Mouse (Mus musculus) lung, postnatal 25 days (tissue): ENCODE results near the gene B230118H07Rik.

Experiments
- DNase-seq: peaks from one replicate; pipeline ENCODE4 v3.0.0; 2022; ENCODE audit warnings: low spot score

The B230118H07Rik gene

GRCm38 (mm10) chr2:101649114-101649671 lies at the start of gene B230118H07Rik, which contains the start of gene Rag1:
Gene B230118H07Rik (minus strand): TSS chr2:101649532.
Gene Rag1 (minus strand): TSS chr2:101649501.
- no peak for DNase-seq

GRCm38 (mm10) chr2:101695584-101695983 lies 46.3 kb upstream of the B230118H07Rik start:
- no peak for DNase-seq

GRCm38 (mm10) chr2:101693577-101694215 lies 44.4 kb upstream of the B230118H07Rik start:
- peak; percentile 36 for DNase-seq

- no peak for DNase-seq
Observed at GRCm38 (mm10) chr2:101693043-101693442, 43.7 kb upstream of the B230118H07Rik start.

GRCm38 (mm10) chr2:101690252-101690827 lies 41.0 kb upstream of the B230118H07Rik start:
- DNase-seq = peak; percentile 16

GRCm38 (mm10) chr2:101688011-101688410 lies 38.7 kb upstream of the B230118H07Rik start:
- no peak for DNase-seq

- DNase-seq = no peak
Observed at GRCm38 (mm10) chr2:101684421-101684820, 35.1 kb upstream of the B230118H07Rik start.

- DNase-seq = no peak
Observed at GRCm38 (mm10) chr2:101679164-101679784, 29.9 kb upstream of the B230118H07Rik start.

GRCm38 (mm10) chr2:101678236-101679021 lies 29.1 kb upstream of the B230118H07Rik start, which contains the start of gene Traf6:
Gene Traf6 (plus strand): TSS chr2:101678429.
- DNase-seq = peak; percentile 89

- DNase-seq = no peak
Observed at GRCm38 (mm10) chr2:101673547-101673946, 24.2 kb upstream of the B230118H07Rik start.

GRCm38 (mm10) chr2:101668751-101669150 lies 19.4 kb upstream of the B230118H07Rik start:
- DNase-seq = no peak

- DNase-seq = no peak
Observed at GRCm38 (mm10) chr2:101665703-101666092, 16.4 kb upstream of the B230118H07Rik start.

GRCm38 (mm10) chr2:101665058-101665702 lies 15.8 kb upstream of the B230118H07Rik start:
- peak; percentile 79 for DNase-seq

GRCm38 (mm10) chr2:101660536-101660935 lies 11.2 kb upstream of the B230118H07Rik start:
- DNase-seq = no peak

GRCm38 (mm10) chr2:101652921-101653597 lies 3.7 kb upstream of the B230118H07Rik start:
- DNase-seq = peak; percentile 52

- DNase-seq = no peak
Observed at GRCm38 (mm10) chr2:101652204-101652920, 3.0 kb upstream of the B230118H07Rik start.

- no peak for DNase-seq
Observed at GRCm38 (mm10) chr2:101650446-101650845, 1.1 kb upstream of the B230118H07Rik start.

GRCm38 (mm10) chr2:101648361-101648760 lies 971 bp downstream of the B230118H07Rik start:
- DNase-seq = no peak

- no peak for DNase-seq
Observed at GRCm38 (mm10) chr2:101645841-101646240, 3.5 kb downstream of the B230118H07Rik start.

GRCm38 (mm10) chr2:101639840-101640350 lies 9.4 kb downstream of the B230118H07Rik start:
- DNase-seq = no peak
